Mouse (Mus musculus): ENCODE data around the gene Insig2. TPM values are rescaled to one million over a fixed set of nuclear protein-coding genes. Genes with fewer than 3 reads are reported as not detected.

The Insig2 gene
- 10 to 100 TPM; 56.5 to 71.2 TPM for total RNA-seq (2021)

DNA sequence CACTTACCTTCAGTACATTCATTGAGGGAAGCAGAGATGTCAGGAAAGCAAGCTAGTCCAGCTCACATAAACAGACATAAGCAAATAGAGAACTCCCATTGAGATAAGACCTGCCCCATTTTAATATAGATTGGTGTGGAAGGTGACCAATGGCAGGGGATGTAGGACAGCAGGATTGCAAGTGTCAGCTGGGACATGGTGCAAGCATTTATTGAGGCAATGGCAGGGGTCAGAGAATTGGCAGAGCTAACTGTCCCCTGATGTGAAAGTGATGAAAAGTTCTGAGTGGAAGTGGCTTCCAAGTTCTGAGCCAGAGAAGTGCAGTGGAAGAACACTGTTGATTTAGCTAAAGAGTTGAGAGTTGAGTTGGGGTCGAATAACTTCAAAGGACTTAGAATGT lies at the start of gene Insig2:
TSS of gene Insig2 (minus strand) at position 105 of the 400 bp plus-strand sequence.
- intact Hi-C loops (cut with DNase I) = no loop called here

DNA sequence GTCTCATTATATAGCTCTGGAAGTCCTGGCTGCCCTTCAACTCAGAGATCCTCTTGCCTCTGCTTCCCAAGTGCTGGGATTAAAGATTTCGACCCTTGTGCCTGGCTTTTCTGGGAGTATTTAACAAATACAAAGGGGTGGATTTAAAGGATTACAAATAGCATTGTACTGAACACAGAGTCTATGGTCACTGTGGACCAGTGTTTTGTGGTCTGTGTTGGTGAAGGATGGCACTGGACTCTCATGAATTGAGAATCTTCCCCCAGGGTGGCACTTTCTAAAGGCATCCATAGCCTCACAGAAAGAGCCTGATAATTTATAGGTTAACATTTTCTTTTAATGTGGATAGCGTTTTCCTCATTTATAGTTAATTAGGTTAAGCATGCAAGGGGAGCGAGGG lies 49.2 kb upstream of the Insig2 start:
- intact Hi-C loops (cut with DNase I) = no loop called here
- no peak for DNase-seq

More for the DNA sequence above, at the start of gene Insig2:
- DNase-seq = no peak

DNA sequence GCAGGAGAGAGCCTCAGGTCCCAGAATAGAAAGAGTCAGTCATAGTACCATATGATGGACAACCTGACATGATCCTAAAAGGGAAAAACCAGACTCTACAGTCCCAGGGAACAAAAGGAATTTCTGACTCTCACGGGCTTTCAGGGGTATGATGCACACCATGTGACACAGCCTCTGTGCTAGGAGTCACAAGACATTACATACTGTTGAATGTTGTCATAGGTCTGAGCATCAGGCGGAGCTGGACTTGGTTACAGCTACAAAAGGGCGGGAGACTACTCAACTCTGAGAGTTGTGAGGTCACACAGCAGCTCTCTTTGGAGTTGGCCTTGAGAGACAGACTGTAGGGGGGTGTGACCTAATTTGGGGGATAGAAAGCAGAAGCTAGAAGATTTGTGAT lies 47.6 kb upstream of the Insig2 start:
- no peak for DNase-seq
- intact Hi-C loops (cut with DNase I) = no loop called here

GRCm38 (mm10) chr1:121377901-121378300 lies 45.5 kb upstream of the Insig2 start:
- intact Hi-C loops (cut with DNase I) = no loop called here
- no peak for DNase-seq

DNA sequence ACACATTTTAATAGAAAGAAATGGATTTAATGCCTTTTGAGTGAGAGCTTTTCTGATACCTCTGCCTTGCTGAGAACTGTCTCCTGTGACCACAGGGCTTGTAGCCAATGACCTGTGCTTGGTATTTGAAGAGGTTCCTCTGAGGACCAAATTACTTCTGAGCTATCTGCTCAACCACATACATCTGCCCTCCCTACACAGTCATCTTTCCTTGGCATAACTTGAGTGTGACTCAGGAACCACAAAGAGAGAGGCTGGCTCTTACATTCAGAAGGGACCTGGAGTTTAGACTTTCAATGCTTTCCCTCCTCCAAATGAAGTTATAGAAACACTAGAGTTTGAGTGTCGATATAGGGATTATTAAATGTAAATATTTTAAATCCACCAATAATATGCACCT lies 45.0 kb upstream of the Insig2 start:
- intact Hi-C loops (cut with DNase I) = no loop called here
- no peak for DNase-seq

- intact Hi-C loops (cut with DNase I) = no loop called here
- no peak for DNase-seq
Measured at GRCm38 (mm10) chr1:121373631-121374030, 41.2 kb upstream of the Insig2 start.

- no peak for DNase-seq
Measured at GRCm38 (mm10) chr1:121372656-121373055, 40.3 kb upstream of the Insig2 start.

DNA sequence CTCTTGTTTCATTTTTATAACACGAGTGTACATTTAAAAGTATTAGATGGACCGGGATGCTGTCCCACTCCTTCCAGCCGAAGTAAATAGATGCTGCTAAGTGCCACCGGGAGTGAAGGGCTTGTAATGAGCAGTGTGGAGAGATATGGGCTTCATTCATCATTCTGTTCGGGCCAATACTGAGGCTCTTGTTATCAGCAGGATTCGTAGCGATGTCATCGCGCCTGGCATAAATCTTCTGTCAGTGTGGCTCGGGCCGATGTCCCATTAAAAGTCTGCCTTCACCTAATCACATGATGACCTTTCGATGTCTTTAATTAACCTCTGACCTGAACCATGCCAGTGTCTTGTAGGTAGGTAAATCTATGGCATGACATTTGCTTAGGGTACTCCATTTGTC lies 39.1 kb upstream of the Insig2 start:
- intact Hi-C loops (cut with DNase I) = no loop called here
- DNase-seq = no peak

More at GRCm38 (mm10) chr1:121372656-121373055, 40.3 kb upstream of the Insig2 start:
- intact Hi-C loops (cut with DNase I) = no loop called here

DNA sequence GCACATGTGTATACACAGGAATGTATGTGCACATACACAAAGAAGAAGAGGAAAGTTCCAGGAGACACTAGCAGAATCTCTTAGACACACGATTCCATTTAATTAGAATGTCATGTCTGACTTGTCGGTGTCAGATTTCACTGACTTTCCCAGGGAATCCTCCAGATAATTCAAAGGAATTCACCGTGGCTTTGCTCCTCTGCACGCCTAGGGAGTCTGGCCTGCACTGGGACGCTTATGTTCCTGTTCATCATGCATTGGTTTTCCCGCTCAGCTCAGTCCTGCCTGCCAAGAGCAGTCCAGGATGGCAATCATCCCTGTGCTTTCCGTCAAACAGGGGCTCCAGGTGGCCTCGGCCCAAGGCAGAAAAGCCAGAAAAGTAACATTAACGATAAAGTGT lies 34.9 kb upstream of the Insig2 start:
- DNase-seq = no peak
- intact Hi-C loops (cut with DNase I) = no loop called here

- intact Hi-C loops (cut with DNase I) = no loop called here
- no peak for DNase-seq
Measured at GRCm38 (mm10) chr1:121360561-121360960, 28.2 kb upstream of the Insig2 start.

GRCm38 (mm10) chr1:121359680-121360079 lies 27.3 kb upstream of the Insig2 start:
- intact Hi-C loops (cut with DNase I) = no loop called here
- DNase-seq = no peak

DNA sequence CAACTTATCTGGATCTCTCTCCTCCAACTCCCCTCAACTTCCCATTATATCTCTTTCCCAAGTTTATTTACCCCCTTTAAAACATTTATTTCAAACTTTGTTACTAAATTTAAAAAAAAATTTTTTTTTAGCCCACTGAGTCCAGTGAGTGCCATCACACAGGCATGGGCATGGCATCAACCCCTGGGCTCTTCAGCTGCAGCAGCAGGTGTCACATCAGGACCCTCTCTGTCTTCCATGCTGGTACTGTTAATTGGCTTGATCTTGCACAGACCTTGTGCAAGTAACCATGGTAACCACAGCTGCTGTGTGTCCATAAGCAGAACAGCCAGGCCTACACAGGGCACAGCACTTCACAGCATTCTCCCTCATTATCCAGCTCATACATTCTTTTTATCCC lies 21.4 kb upstream of the Insig2 start:
- intact Hi-C loops (cut with DNase I) = no loop called here
- no peak for DNase-seq

DNA sequence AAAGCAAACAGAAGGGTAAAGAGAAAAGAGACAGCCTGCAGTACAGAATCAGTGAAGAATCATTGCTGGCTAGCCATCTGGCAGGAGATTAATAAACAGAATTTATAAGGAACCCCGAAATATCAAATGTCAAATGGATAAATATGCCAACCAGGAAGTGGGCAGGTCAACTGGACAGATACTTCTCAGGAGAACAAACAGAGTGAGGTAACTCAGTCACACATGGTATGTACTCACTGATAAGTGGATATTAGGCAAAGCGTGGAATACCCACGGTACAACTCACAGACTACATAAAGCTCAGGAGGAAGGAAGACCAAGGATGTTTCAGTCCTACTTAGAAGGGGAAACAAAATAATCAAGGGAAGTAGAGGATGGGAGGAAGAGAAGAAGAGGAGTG lies 18.6 kb upstream of the Insig2 start:
- intact Hi-C loops (cut with DNase I) = no loop called here
- no peak for DNase-seq

DNA sequence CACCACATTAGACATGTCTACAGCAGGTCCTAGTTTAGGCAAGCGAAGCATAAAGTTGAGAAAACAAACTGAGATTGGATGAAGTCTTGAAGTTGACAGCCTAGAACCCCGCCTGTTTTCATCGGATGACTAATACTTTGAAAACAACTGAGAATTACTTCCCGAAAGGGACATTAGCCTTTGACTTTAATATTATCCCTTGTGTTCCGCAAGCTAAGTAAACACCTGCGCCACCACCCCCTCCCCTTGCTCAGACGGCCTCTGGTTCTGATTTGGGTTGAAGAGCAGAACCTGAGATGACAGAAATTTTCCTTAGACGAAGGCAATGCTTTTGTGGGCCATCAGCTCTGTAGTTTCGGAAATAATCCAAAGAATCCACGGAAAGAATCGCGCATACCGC lies 18.2 kb upstream of the Insig2 start:
- DNase-seq = no peak
- intact Hi-C loops (cut with DNase I) = no loop called here

- no peak for DNase-seq
- intact Hi-C loops (cut with DNase I) = no loop called here
Measured at GRCm38 (mm10) chr1:121348875-121349847, 16.8 kb upstream of the Insig2 start.

DNA sequence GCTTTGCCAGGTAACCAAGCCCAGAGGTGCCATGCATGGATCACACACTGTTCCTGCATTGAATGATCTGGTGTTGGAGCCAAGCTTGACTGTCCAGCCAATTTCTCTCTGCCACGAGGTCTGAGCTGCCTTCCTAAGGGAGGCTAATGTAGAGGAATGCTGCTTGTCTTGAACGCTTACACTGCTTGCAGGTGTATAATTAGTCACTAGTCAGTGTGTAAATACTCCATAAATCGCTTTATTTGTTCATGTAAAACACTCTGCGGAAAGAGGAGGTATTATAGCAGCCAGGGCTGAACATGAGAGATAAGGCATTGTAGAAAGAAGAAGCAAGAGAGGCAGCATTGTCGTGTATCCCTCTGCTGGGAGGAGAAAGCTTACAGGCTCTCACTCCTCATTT lies 11.6 kb upstream of the Insig2 start:
- DNase-seq = no peak
- intact Hi-C loops (cut with DNase I) = no loop called here

- intact Hi-C loops (cut with DNase I) = no loop called here
- DNase-seq = no peak
Measured at GRCm38 (mm10) chr1:121335789-121336188, 3.4 kb upstream of the Insig2 start.

- DNase-seq = no peak
- intact Hi-C loops (cut with DNase I) = no loop called here
Measured at GRCm38 (mm10) chr1:121333986-121334703, 1.8 kb upstream of the Insig2 start.

GRCm38 (mm10) chr1:121330621-121331020 lies 1.8 kb downstream of the Insig2 start:
- no peak for DNase-seq
- intact Hi-C loops (cut with DNase I) = no loop called here

- intact Hi-C loops (cut with DNase I) = loop anchor here (5.0 kb wide), 4 partner anchors 68 to 1207 kb away; partner anchors contain the start of genes 3110009E18Rik, Ccdc93, Dbi and Ddx18
- DNase-seq = peak; percentile 28 to 40
Measured at GRCm38 (mm10) chr1:121329391-121329790, 3.0 kb downstream of the Insig2 start.

DNA sequence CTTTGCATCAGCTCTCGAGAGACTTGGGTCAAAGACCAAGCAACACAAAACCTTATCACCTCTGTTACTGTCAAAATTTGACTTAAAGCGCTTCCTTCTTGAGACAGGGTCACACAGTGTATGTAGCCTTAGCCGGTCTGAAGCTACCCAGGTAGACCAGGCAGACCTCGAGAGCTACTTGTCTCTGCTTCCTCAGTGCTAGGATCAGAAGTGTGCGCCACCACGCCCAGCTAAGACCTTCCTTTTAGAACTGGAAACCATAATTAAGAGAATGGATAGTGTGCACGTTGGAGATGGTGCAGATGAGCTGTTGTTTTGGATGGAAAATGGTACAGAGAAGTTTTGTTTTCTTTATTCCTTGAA lies 4.2 kb downstream of the Insig2 start:
- intact Hi-C loops (cut with DNase I) = loop anchor here (5.0 kb wide), 4 partner anchors 69 to 1206 kb away; partner anchors contain the start of genes 3110009E18Rik, Ccdc93, Dbi and Ddx18
- DNase-seq = no peak

Data from heart, postnatal 36 days (tissue).